Mouse (Mus musculus): ENCODE data around the gene Tdrkh. TPM values are rescaled to one million over a fixed set of nuclear protein-coding genes. Genes with fewer than 3 reads are reported as not detected.

Gene Tdrkh
- polyA plus RNA-seq, 1 experiment from 2014 or later: 43.5 TPM

GRCm38 (mm10) chr3:94391001-94391400 lies 22.1 kb upstream of the Tdrkh start:
- Histone ChIP-seq H3K9ac (replicated peaks) (no peak overlapping the region), H3K4me2 (no peak overlapping the region), H3K27ac (replicated peaks) (no peak overlapping the region), H3K36me3 (no peaks in the 10 kb centered on the region), H3K9me3 (replicated peaks) (no peaks in the 10 kb centered on the region), H3K4me1 (peaks cover 7% of the 10 kb centered on the region; the same call in 1 of the 2 replicates), H3K27me3 (replicated peaks) (no peaks in the 10 kb centered on the region), H3K4me3 (replicated peaks) (no peak overlapping the region)
- ATAC-seq (ENCODE audit: low FRiP score): no peak
- 73% methylated on average over 5 of the region's 5 CpGs for WGBS

- no peaks in the 10 kb centered on the region for H3K36me3 ChIP-seq
- no peak for ATAC-seq (ENCODE audit: low FRiP score)
- no peak overlapping the region for H3K4me3 ChIP-seq (replicated peaks)
- WGBS: 83% methylated on average over 2 of the region's 2 CpGs
- no peaks in the 10 kb centered on the region for H3K9me3 ChIP-seq (replicated peaks)
- peaks cover 3% of the 10 kb centered on the region; the same call in 1 of the 2 replicates for H3K27me3 ChIP-seq (replicated peaks)
- no peak overlapping the region for H3K4me2 ChIP-seq
- no peak overlapping the region for H3K27ac ChIP-seq (replicated peaks)
- no peak overlapping the region for H3K9ac ChIP-seq (replicated peaks)
- peaks cover 7% of the 10 kb centered on the region; the same call in 1 of the 2 replicates for H3K4me1 ChIP-seq
Observed at GRCm38 (mm10) chr3:94392128-94392527, 20.9 kb upstream of the Tdrkh start.

- no peaks in the 10 kb centered on the region for H3K9me3 ChIP-seq (replicated peaks)
- peaks cover 12% of the 10 kb centered on the region; the same call in 1 of the 2 replicates for H3K27me3 ChIP-seq (replicated peaks)
- no peak overlapping the region for H3K4me2 ChIP-seq
- no peak overlapping the region for H3K27ac ChIP-seq (replicated peaks)
- peaks cover 8% of the 10 kb centered on the region; the same call in 1 of the 2 replicates for H3K4me1 ChIP-seq
- H3K4me3 ChIP-seq (replicated peaks): no peak overlapping the region
- no peaks in the 10 kb centered on the region for H3K36me3 ChIP-seq
- no peak overlapping the region for H3K9ac ChIP-seq (replicated peaks)
- peak; percentile 60; the same call in 1 of the 2 replicates for ATAC-seq (ENCODE audit: low FRiP score)
- WGBS: 40% methylated on average over 4 of the region's 4 CpGs
Observed at GRCm38 (mm10) chr3:94393049-94393448, 20.0 kb upstream of the Tdrkh start.

- Histone ChIP-seq H3K4me2 (no peak overlapping the region), H3K27ac (replicated peaks) (no peak overlapping the region), H3K4me3 (replicated peaks) (no peak overlapping the region), H3K4me1 (peaks cover 31% of the 10 kb centered on the region), H3K36me3 (no peaks in the 10 kb centered on the region), H3K9me3 (replicated peaks) (no peaks in the 10 kb centered on the region), H3K9ac (replicated peaks) (no peak overlapping the region), H3K27me3 (replicated peaks) (peaks cover 13% of the 10 kb centered on the region)
- ATAC-seq (ENCODE audit: low FRiP score): no peak
- 77% methylated on average over 1 of the region's 1 CpGs for WGBS
Observed at GRCm38 (mm10) chr3:94396336-94396735, 16.7 kb upstream of the Tdrkh start.

- Histone ChIP-seq H3K9ac (replicated peaks) (no peak overlapping the region), H3K27me3 (replicated peaks) (peaks cover 17% of the 10 kb centered on the region), H3K4me3 (replicated peaks) (no peak overlapping the region), H3K4me1 (peaks cover 31% of the 10 kb centered on the region), H3K36me3 (no peaks in the 10 kb centered on the region), H3K4me2 (no peak overlapping the region), H3K9me3 (replicated peaks) (no peaks in the 10 kb centered on the region), H3K27ac (replicated peaks) (no peak overlapping the region)
- WGBS: 86% methylated on average over 4 of the region's 4 CpGs
- no peak for ATAC-seq (ENCODE audit: low FRiP score)
Observed at GRCm38 (mm10) chr3:94396851-94397250, 16.2 kb upstream of the Tdrkh start.

GRCm38 (mm10) chr3:94398217-94398616 lies 14.9 kb upstream of the Tdrkh start, which contains the start of gene Lingo4:
Lingo4 (plus strand) TSS chr3:94398517.
- H3K36me3 ChIP-seq: no peaks in the 10 kb centered on the region
- peaks cover 17% of the 10 kb centered on the region for H3K27me3 ChIP-seq (replicated peaks)
- H3K9me3 ChIP-seq (replicated peaks): no peaks in the 10 kb centered on the region
- peak within 1 kb of the TSS; percentile 40 for H3K4me3 ChIP-seq (replicated peaks)
- 74% methylated on average over 6 of the region's 6 CpGs for WGBS
- no peak for ATAC-seq (ENCODE audit: low FRiP score)
- peak within 1 kb of the TSS; percentile 51 for H3K9ac ChIP-seq (replicated peaks)
- H3K4me1 ChIP-seq: peaks cover 28% of the 10 kb centered on the region
- H3K27ac ChIP-seq (replicated peaks): peak within 1 kb of the TSS; percentile 62
- H3K4me2 ChIP-seq: peak within 1 kb of the TSS; percentile 73

- under 1% methylated on average over 20 of the region's 20 CpGs for WGBS
- peak overlapping the region; percentile 51 for H3K9ac ChIP-seq (replicated peaks)
- H3K27ac ChIP-seq (replicated peaks): peak overlapping the region; percentile 62
- ATAC-seq (ENCODE audit: low FRiP score): peak; percentile 78
- H3K4me2 ChIP-seq: peak overlapping the region; percentile 73
- no peaks in the 10 kb centered on the region for H3K36me3 ChIP-seq
- peak overlapping the region; percentile 40 for H3K4me3 ChIP-seq (replicated peaks)
- H3K27me3 ChIP-seq (replicated peaks): peaks cover 17% of the 10 kb centered on the region
- H3K9me3 ChIP-seq (replicated peaks): no peaks in the 10 kb centered on the region
- peaks cover 28% of the 10 kb centered on the region for H3K4me1 ChIP-seq
Observed at GRCm38 (mm10) chr3:94398943-94399481, 14.1 kb upstream of the Tdrkh start.

- H3K4me3 ChIP-seq (replicated peaks): peak overlapping the region; percentile 40
- H3K4me1 ChIP-seq: peaks cover 36% of the 10 kb centered on the region
- no peaks in the 10 kb centered on the region for H3K9me3 ChIP-seq (replicated peaks)
- no peaks in the 10 kb centered on the region for H3K36me3 ChIP-seq
- WGBS: 20% methylated on average over 5 of the region's 5 CpGs
- no peak overlapping the region; the same call in 1 of the 2 replicates for H3K9ac ChIP-seq (replicated peaks)
- peaks cover 17% of the 10 kb centered on the region for H3K27me3 ChIP-seq (replicated peaks)
- H3K27ac ChIP-seq (replicated peaks): no peak overlapping the region
- peak overlapping the region; percentile 73 for H3K4me2 ChIP-seq
- peak; percentile 12 for ATAC-seq (ENCODE audit: low FRiP score)
Observed at GRCm38 (mm10) chr3:94399663-94400310, 13.3 kb upstream of the Tdrkh start.

GRCm38 (mm10) chr3:94402451-94402850 lies 10.6 kb upstream of the Tdrkh start:
- no peaks in the 10 kb centered on the region for H3K9me3 ChIP-seq (replicated peaks)
- no peak for ATAC-seq (ENCODE audit: low FRiP score)
- peaks cover 11% of the 10 kb centered on the region for H3K27me3 ChIP-seq (replicated peaks)
- no peak overlapping the region for H3K9ac ChIP-seq (replicated peaks)
- H3K36me3 ChIP-seq: no peaks in the 10 kb centered on the region
- no peak overlapping the region for H3K4me2 ChIP-seq
- WGBS: 79% methylated on average over 8 of the region's 8 CpGs
- H3K4me1 ChIP-seq: peaks cover 39% of the 10 kb centered on the region
- no peak overlapping the region for H3K27ac ChIP-seq (replicated peaks)
- no peak overlapping the region for H3K4me3 ChIP-seq (replicated peaks)

GRCm38 (mm10) chr3:94404366-94405054 lies 8.6 kb upstream of the Tdrkh start:
- Histone ChIP-seq H3K27ac (replicated peaks) (peak overlapping the region; percentile 20), H3K36me3 (no peaks in the 10 kb centered on the region), H3K4me1 (peaks cover 23% of the 10 kb centered on the region), H3K4me2 (no peak overlapping the region), H3K27me3 (replicated peaks) (peaks cover 5% of the 10 kb centered on the region; the same call in 1 of the 2 replicates), H3K9ac (replicated peaks) (no peak overlapping the region), H3K9me3 (replicated peaks) (no peaks in the 10 kb centered on the region), H3K4me3 (replicated peaks) (no peak overlapping the region)
- ATAC-seq (ENCODE audit: low FRiP score): peak; percentile 27; the same call in 1 of the 2 replicates
- whole genome bisulfite sequencing: 32% methylated on average over 7 of the region's 7 CpGs

GRCm38 (mm10) chr3:94405561-94405960 lies 7.5 kb upstream of the Tdrkh start:
- no peak for ATAC-seq (ENCODE audit: low FRiP score)
- WGBS: 82% methylated on average over 4 of the region's 4 CpGs

More at GRCm38 (mm10) chr3:94405561-94405960, 7.5 kb upstream of the Tdrkh start:
- Histone ChIP-seq H3K4me3 (replicated peaks) (no peak overlapping the region), H3K9me3 (replicated peaks) (no peaks in the 10 kb centered on the region), H3K36me3 (no peaks in the 10 kb centered on the region), H3K4me1 (peaks cover 15% of the 10 kb centered on the region), H3K27ac (replicated peaks) (no peak overlapping the region), H3K27me3 (replicated peaks) (peaks cover 5% of the 10 kb centered on the region; the same call in 1 of the 2 replicates), H3K9ac (replicated peaks) (no peak overlapping the region), H3K4me2 (no peak overlapping the region)

All from neural tube, embryonic 15.5 days (tissue).